In the genomic region with DNA sequence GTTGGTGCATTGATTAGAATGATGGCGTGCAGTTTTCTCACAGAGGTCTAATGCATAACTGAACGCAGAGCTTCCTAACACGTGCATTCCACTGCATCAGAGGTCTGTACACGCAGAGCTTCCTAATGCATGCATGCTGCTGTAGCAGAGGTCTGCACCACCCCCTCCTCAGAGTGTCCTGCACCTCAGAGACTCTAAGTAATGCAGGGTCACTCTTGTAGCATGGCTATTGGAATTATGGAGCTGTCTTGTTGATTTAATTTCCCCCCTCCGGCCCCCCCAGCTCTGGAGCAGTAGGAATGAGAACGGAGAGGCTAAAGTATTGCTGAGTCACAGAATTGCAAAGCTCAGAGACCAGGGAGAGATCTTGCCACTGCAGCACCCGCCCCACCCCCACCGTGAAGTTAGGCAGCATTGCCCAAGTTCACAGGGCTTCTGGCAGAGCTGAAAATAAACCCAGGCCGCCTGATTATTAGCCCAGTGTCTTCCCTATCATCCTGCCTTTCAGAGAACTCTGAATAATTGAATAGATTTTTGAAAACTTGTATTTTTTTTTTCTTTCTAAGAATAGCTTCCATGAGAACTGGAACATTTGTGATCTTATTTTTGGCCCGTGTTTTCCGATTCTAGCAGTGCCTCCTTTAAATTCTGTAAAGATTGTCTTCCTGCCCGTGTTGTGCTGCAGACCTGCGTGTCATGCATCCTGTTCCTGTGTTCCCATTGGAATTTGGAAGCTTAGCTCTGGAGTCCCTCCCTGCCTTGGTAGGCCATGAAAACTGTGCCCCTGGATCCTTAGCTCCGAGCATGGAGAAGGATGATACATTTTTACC, we compare ENCODE assay signal across 8 mouse cellular contexts. TPM values are rescaled to one million over a fixed set of nuclear protein-coding genes. Genes with fewer than 3 reads are reported as not detected.
DNase-seq lines count a peak whose midpoint lies in the region; ATAC-seq lines count a peak whose summit lies in the region.

No protein-coding gene starts in this region.

- H3K27me3 ChIP-seq in intestine, embryonic 16.5 days (replicated peaks; ENCODE audit: control insufficient read depth, insufficient read depth, low read length): no peaks in the 10 kb centered on the region
- H3K27me3 ChIP-seq in liver, embryonic 12.5 days (replicated peaks): no peaks in the 10 kb centered on the region
- no peaks in the 10 kb centered on the region for H3K27me3 ChIP-seq in neural tube, embryonic 11.5 days (ENCODE audit: control insufficient read depth, insufficient read depth, low read length)

- ATAC-seq in granulocyte monocyte progenitor cell, adult 5-6 weeks (replicated peaks; ENCODE audit: poor library complexity, severe bottlenecking): peak; percentile 79
- peak; percentile 73 for ATAC-seq in intestine, embryonic 16.5 days
- peak; percentile 80 for ATAC-seq in liver, embryonic 12.5 days
- peak; percentile 73 for ATAC-seq in neural tube, embryonic 11.5 days (ENCODE audit: insufficient read depth, low FRiP score, low TSS enrichment)

- H3K4me3 ChIP-seq in intestine, embryonic 16.5 days (ENCODE audit: low read length): peak overlapping the region; percentile 13; the same call in 1 of the 2 replicates
- peak overlapping the region; percentile 37 for H3K4me3 ChIP-seq in liver, embryonic 12.5 days
- peak overlapping the region; percentile 12 for H3K4me3 ChIP-seq in neural tube, embryonic 11.5 days (ENCODE audit: low read depth, low read length)

- peak overlapping the region; percentile 37; the same call in 1 of the 2 replicates for H3K9ac ChIP-seq in intestine, embryonic 16.5 days (ENCODE audit: low read depth, low read length)
- peak overlapping the region; percentile 54 for H3K9ac ChIP-seq in liver, embryonic 12.5 days
- peak overlapping the region; percentile 29 for H3K9ac ChIP-seq in neural tube, embryonic 11.5 days (ENCODE audit: low read length)

- H3K4me2 ChIP-seq in intestine, embryonic 16.5 days (ENCODE audit: low read depth, low read length): peak overlapping the region; percentile 40; the same call in 1 of the 2 replicates
- H3K4me2 ChIP-seq in liver, embryonic 12.5 days: peak overlapping the region; percentile 71
- H3K4me2 ChIP-seq in neural tube, embryonic 11.5 days (ENCODE audit: low read depth): peak overlapping the region; percentile 32

- no peaks in the 10 kb centered on the region for H3K9me3 ChIP-seq in intestine, embryonic 16.5 days (ENCODE audit: control insufficient read depth, low read length)
- no peaks in the 10 kb centered on the region for H3K9me3 ChIP-seq in liver, embryonic 12.5 days (replicated peaks)
- no peaks in the 10 kb centered on the region for H3K9me3 ChIP-seq in neural tube, embryonic 11.5 days (ENCODE audit: control insufficient read depth, low read length)

- H3K4me1 ChIP-seq in intestine, embryonic 16.5 days (ENCODE audit: control insufficient read depth, insufficient read depth, low read length): peaks cover 28% of the 10 kb centered on the region
- H3K4me1 ChIP-seq in liver, embryonic 12.5 days: peaks cover 79% of the 10 kb centered on the region
- peaks cover 24% of the 10 kb centered on the region for H3K4me1 ChIP-seq in neural tube, embryonic 11.5 days (ENCODE audit: control insufficient read depth, insufficient read depth, low read length)

- 11% methylated on average over 14 of the region's 14 CpGs for WGBS in intestine, embryonic 16.5 days
- WGBS in liver, embryonic 12.5 days (ENCODE audit: insufficient replicate concordance): 10% methylated on average over 14 of the region's 14 CpGs
- 20% methylated on average over 14 of the region's 14 CpGs for WGBS in neural tube, embryonic 11.5 days

- peak overlapping the region; percentile 64 for H3K27ac ChIP-seq in intestine, embryonic 16.5 days (ENCODE audit: low read length)
- peak overlapping the region; percentile 82 for H3K27ac ChIP-seq in liver, embryonic 12.5 days
- H3K27ac ChIP-seq in neural tube, embryonic 11.5 days (ENCODE audit: low read depth, low read length): peak overlapping the region; percentile 67; the same call in 1 of the 2 replicates

- DNase-seq in 3T3-L1 (ENCODE audit: low read depth, low spot score) (peak; percentile 54), NIH3T3 (ENCODE audit: low read depth) (peak; percentile 85)
- peak; percentile 77 for DNase-seq in embryo, embryonic 11 days
- DNase-seq in neural tube, embryonic 11.5 days (ENCODE audit: low spot score): peak; percentile 58
- no peak for DNase-seq in natural killer cell, adult 2 months (ENCODE audit: low spot score in 2 of 2)

- no peaks in the 10 kb centered on the region for H3K36me3 ChIP-seq in intestine, embryonic 16.5 days (ENCODE audit: control insufficient read depth, insufficient read depth, low read length)
- H3K36me3 ChIP-seq in liver, embryonic 12.5 days: no peaks in the 10 kb centered on the region
- H3K36me3 ChIP-seq in neural tube, embryonic 11.5 days (ENCODE audit: control insufficient read depth, insufficient read depth, low read length): no peaks in the 10 kb centered on the region

RNA-seq across cellular contexts. Expression of a gene that starts 12.6 kb away (rescaled TPM):
- 55.1 and 58.8 TPM in 2 replicates for total RNA-seq in granulocyte monocyte progenitor cell, adult 5-6 weeks (2014; fragmentation: Nextera tagmentation)
- total RNA-seq in granulocyte monocyte progenitor cell, adult 5-6 weeks (2017): 45.6 and 50.2 TPM in 2 replicates
- polyA plus RNA-seq in intestine, embryonic 16.5 days (2015; fragmentation: Nextera tagmentation; extraction: Ambion mirVana): 3.7 and 4.3 TPM in 2 replicates
- polyA plus RNA-seq in liver, embryonic 12.5 days (2016; fragmentation: Nextera tagmentation; extraction: Ambion mirVana): 6.5 and 6.9 TPM in 2 replicates
- polyA plus RNA-seq in neural tube, embryonic 11.5 days (2014; fragmentation: Nextera tagmentation; extraction: Ambion mirVana): 30.2 and 32.7 TPM in 2 replicates

RNA-seq across cellular contexts. Expression of a gene that starts 39.7 kb away (rescaled TPM):
- total RNA-seq in granulocyte monocyte progenitor cell, adult 5-6 weeks (2014; fragmentation: Nextera tagmentation): 258 and 273 TPM in 2 replicates
- total RNA-seq in granulocyte monocyte progenitor cell, adult 5-6 weeks (2017): 264 and 296 TPM in 2 replicates
- polyA plus RNA-seq in intestine, embryonic 16.5 days (2015; fragmentation: Nextera tagmentation; extraction: Ambion mirVana): 249 and 278 TPM in 2 replicates
- 213 and 222 TPM in 2 replicates for polyA plus RNA-seq in liver, embryonic 12.5 days (2016; fragmentation: Nextera tagmentation; extraction: Ambion mirVana)
- 294 and 297 TPM in 2 replicates for polyA plus RNA-seq in neural tube, embryonic 11.5 days (2014; fragmentation: Nextera tagmentation; extraction: Ambion mirVana)

Comparison
In these comparisons a context has a peak if more than half of its experiments do, and no peak if none do; other contexts are left out.
1. DNase-seq: peak in 3T3-L1 (single experiment), NIH3T3 (single experiment), embryo, embryonic 11 days (single experiment) and neural tube, embryonic 11.5 days (single experiment); none in natural killer cell, adult 2 months (0 of 2).
2. Peak in every context shown above with its lines, with median percentiles within 50 percentile points of each other: ATAC-seq, H3K27ac ChIP-seq, H3K4me2 ChIP-seq, H3K4me3 ChIP-seq and H3K9ac ChIP-seq.